Mouse (Mus musculus) ES-Bruce4 (cell line): Measurements from ENCODE around the gene Gm17455. TPM values are rescaled to one million over a fixed set of nuclear protein-coding genes. Genes with fewer than 3 reads are reported as not detected.

ENCODE experiments used
- H3K27ac ChIP-seq: 2 replicates; pipeline ENCODE4 v1.5.1; 2012; ENCODE audit warnings: low read length, inconsistent platforms; ENCODE audit not compliant: insufficient read depth
- H3K27me3 ChIP-seq: 2 replicates; pipeline ENCODE4 v1.6.1; 2012; ENCODE audit warnings: mild to moderate bottlenecking, low read length, inconsistent platforms; ENCODE audit not compliant: control insufficient read depth, poor library complexity, insufficient read depth, severe bottlenecking
- H3K36me3 ChIP-seq: 2 replicates; pipeline ENCODE4 v1.6.1; 2012; ENCODE audit warnings: inconsistent platforms, mild to moderate bottlenecking, low read length, moderate library complexity; ENCODE audit not compliant: control insufficient read depth, poor library complexity, insufficient read depth, severe bottlenecking
- H3K4me1 ChIP-seq: one replicate; pipeline ENCODE4 v1.8.1; 2011; ENCODE audit warnings: low read length; ENCODE audit not compliant: control insufficient read depth, insufficient read depth
- H3K4me3 ChIP-seq: 2 replicates; pipeline ENCODE4 v1.5.1; 2011; ENCODE audit warnings: low read depth, mild to moderate bottlenecking, low read length
- H3K9ac ChIP-seq: 2 replicates; pipeline ENCODE4 v1.6.1; 2012; ENCODE audit warnings: low read depth, mild to moderate bottlenecking, inconsistent platforms; ENCODE audit not compliant: poor library complexity, severe bottlenecking
- H3K9me3 ChIP-seq: replicated peaks from 2 replicates; pipeline ENCODE4 v1.6.1; 2012; ENCODE audit warnings: mild to moderate bottlenecking, low read length, inconsistent platforms; ENCODE audit not compliant: control insufficient read depth, poor library complexity, insufficient read depth, severe bottlenecking
- CTCF ChIP-seq: IDR thresholded peaks from one replicate; pipeline ENCODE4 v1.8.1; 2011; ENCODE audit warnings: low read depth, low read length
- EP300 ChIP-seq: IDR thresholded peaks from 2 replicates; pipeline ENCODE4 v1.6.1; 2011; ENCODE audit warnings: low read depth, low read length; ENCODE audit not compliant: insufficient read depth
- POLR2A ChIP-seq: IDR thresholded peaks from one replicate; pipeline ENCODE4 v1.8.1; 2011; ENCODE audit warnings: low read length; ENCODE audit not compliant: insufficient read depth
- polyA plus RNA-seq: library from polyadenylated mRNA; stranded (reverse); fragments of >200 nt; gene quantifications from 2 replicates; pipeline ENCODE4 v1.2.4, GENCODE M21; 2011; ENCODE audit warnings: low read depth; ENCODE audit not compliant: missing spikeins, insufficient read depth, insufficient read length

The Gm17455 gene
- not detected in 2 replicates for polyA plus RNA-seq

GRCm38 (mm10) chr10:60399449-60399848, at the start of gene Gm17455:
Gm17455 (plus strand) TSS chr10:60399726.
- Histone ChIP-seq H3K27ac (no peak within 1 kb of the TSS), H3K27me3 (no peaks in the 10 kb centered on the region), H3K4me1 (no peaks in the 10 kb centered on the region), H3K4me3 (no peak within 1 kb of the TSS), H3K9ac (no peak within 1 kb of the TSS), H3K9me3 (no peaks in the 10 kb centered on the region), H3K36me3 (no peaks in the 10 kb centered on the region)
- TF ChIP-seq CTCF, result no peak
- TF ChIP-seq EP300, result no peak
- no peak for TF ChIP-seq POLR2A

- no peak overlapping the region for H3K4me3 ChIP-seq
- H3K9ac ChIP-seq, result no peak overlapping the region
- no peaks in the 10 kb centered on the region for H3K27me3 ChIP-seq
- TF ChIP-seq POLR2A (no peak), EP300 (no peak), CTCF (no peak)
- no peaks in the 10 kb centered on the region for H3K36me3 ChIP-seq
- H3K4me1 ChIP-seq, result peaks cover 12% of the 10 kb centered on the region
- no peak overlapping the region for H3K27ac ChIP-seq
- no peaks in the 10 kb centered on the region for H3K9me3 ChIP-seq
Measured at GRCm38 (mm10) chr10:60350077-60350804, 49.3 kb upstream of the Gm17455 start.

GRCm38 (mm10) chr10:60350805-60351167, 48.7 kb upstream of the Gm17455 start:
- H3K27me3 ChIP-seq, result no peaks in the 10 kb centered on the region
- H3K27ac ChIP-seq, result peak overlapping the region; percentile 28; the same call in 1 of the 2 replicates
- no peak overlapping the region for H3K9ac ChIP-seq
- no peaks in the 10 kb centered on the region for H3K9me3 ChIP-seq
- H3K4me1 ChIP-seq, result peaks cover 12% of the 10 kb centered on the region
- no peak for TF ChIP-seq CTCF
- TF ChIP-seq EP300, result no peak
- TF ChIP-seq POLR2A, result no peak
- no peak overlapping the region for H3K4me3 ChIP-seq
- no peaks in the 10 kb centered on the region for H3K36me3 ChIP-seq

GRCm38 (mm10) chr10:60351248-60351647, 48.3 kb upstream of the Gm17455 start:
- H3K4me3 ChIP-seq, result no peak overlapping the region
- H3K9me3 ChIP-seq, result no peaks in the 10 kb centered on the region
- peak overlapping the region; percentile 28 for H3K27ac ChIP-seq
- H3K27me3 ChIP-seq, result no peaks in the 10 kb centered on the region
- TF ChIP-seq POLR2A (no peak), EP300 (no peak), CTCF (no peak)
- H3K9ac ChIP-seq, result no peak overlapping the region
- peaks cover 12% of the 10 kb centered on the region for H3K4me1 ChIP-seq
- no peaks in the 10 kb centered on the region for H3K36me3 ChIP-seq

- Histone ChIP-seq H3K27me3 (no peaks in the 10 kb centered on the region), H3K4me1 (peaks cover 11% of the 10 kb centered on the region), H3K4me3 (no peak overlapping the region), H3K27ac (peak overlapping the region; percentile 53), H3K9ac (no peak overlapping the region), H3K36me3 (no peaks in the 10 kb centered on the region), H3K9me3 (no peaks in the 10 kb centered on the region)
- TF ChIP-seq CTCF, result no peak
- peak; percentile 78 for TF ChIP-seq EP300
Measured at GRCm38 (mm10) chr10:60351761-60352455, 47.6 kb upstream of the Gm17455 start.

- no peaks in the 10 kb centered on the region for H3K27me3 ChIP-seq
- no peak overlapping the region for H3K27ac ChIP-seq
- H3K4me3 ChIP-seq, result no peak overlapping the region
- no peak overlapping the region for H3K9ac ChIP-seq
- no peaks in the 10 kb centered on the region for H3K9me3 ChIP-seq
- TF ChIP-seq EP300, result no peak
- no peak for TF ChIP-seq CTCF
- no peak for TF ChIP-seq POLR2A
- H3K36me3 ChIP-seq, result no peaks in the 10 kb centered on the region
- peaks cover 6% of the 10 kb centered on the region for H3K4me1 ChIP-seq
Measured at GRCm38 (mm10) chr10:60353241-60354002, 46.1 kb upstream of the Gm17455 start.
